Mouse (Mus musculus) T-helper 17 cell (primary cell): ENCODE measurements around the gene Xpo6.

Source experiments
- in situ Hi-C, 2 experiments: fragments of 300-600 bp; cut with MboI, MseI; formaldehyde crosslinking; loops; 1 replicate in 1 of 2; 2 replicates in 1 of 2; pipeline ENCODE4 v1.15.1; 2025; ENCODE audit warnings: high pct_unique_total_duplicates in 2 of 2

Xpo6 gene

GRCm38 (mm10) chr7:126194175-126194574 lies 6.1 kb downstream of the Xpo6 start:
- in situ Hi-C loops: no loop called here

GRCm38 (mm10) chr7:126191471-126191870 lies 8.8 kb downstream of the Xpo6 start:
- in situ Hi-C loops: no loop called here

DNA sequence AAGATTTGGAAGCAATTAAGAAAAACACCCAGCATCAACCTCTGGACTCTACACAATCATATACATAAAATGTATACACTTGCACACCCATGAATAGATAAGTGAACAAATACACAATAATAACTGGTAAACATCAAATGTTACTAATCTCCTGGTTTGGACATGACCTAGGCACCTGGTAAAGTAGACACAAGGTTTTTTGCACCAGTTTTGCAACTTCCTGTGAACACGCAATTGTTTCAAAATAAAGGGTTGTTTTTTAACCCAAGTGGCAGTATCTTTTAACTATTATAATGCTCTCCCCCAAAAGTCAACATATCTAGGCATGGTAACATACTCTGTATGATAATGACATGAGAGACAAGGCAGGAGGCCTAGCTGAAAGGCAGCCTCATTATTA lies 10.8 kb downstream of the Xpo6 start:
- in situ Hi-C loops: no loop called here

GRCm38 (mm10) chr7:126185999-126186398 lies 14.3 kb downstream of the Xpo6 start:
- in situ Hi-C loops: no loop called here

GRCm38 (mm10) chr7:126183583-126183982 lies 16.7 kb downstream of the Xpo6 start:
- in situ Hi-C loops: no loop called here

DNA sequence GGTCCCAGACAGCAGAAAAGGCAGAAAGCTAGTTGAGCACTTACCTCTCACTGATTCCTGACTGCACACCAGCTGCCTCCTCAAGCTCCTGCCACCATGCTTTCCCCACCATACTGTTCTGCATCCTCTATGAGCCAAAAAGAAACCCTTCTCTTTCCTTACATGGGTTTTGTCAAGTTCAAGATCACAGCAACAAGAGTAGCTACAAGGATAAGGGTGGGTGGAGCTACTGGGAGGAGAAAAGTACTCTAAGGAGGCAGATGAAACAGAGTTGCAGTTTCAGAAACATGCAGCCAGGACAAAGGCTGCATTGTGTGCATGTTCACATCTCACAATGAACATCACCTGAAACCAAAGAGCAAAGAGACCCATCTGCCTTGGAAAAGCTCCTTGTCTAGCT lies 18.8 kb downstream of the Xpo6 start:
- in situ Hi-C loops: no loop called here

GRCm38 (mm10) chr7:126180956-126181355 lies 19.3 kb downstream of the Xpo6 start:
- in situ Hi-C loops: no loop called here

DNA sequence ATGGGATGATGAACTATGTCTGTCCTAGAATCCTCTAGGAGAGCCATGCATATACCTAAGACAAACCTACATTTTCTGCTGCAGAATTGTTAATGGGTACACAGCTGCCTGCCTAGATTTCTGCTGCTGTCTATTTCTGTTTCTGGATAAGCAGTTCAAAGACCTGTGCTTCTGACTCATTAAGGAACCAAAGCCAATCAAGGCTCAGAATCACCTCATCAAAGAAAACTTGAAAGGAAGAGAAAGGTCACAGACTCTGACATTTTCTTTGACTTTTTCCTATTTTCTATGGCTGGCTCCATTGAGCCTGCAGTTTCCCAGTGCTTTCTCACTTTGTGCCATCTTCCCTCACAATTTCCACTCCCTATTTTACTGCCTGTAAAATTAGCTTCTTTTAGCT lies 21.5 kb downstream of the Xpo6 start:
- in situ Hi-C loops: no loop called here

- in situ Hi-C loops: no loop called here
Measured at GRCm38 (mm10) chr7:126175999-126176398, 24.3 kb downstream of the Xpo6 start.

DNA sequence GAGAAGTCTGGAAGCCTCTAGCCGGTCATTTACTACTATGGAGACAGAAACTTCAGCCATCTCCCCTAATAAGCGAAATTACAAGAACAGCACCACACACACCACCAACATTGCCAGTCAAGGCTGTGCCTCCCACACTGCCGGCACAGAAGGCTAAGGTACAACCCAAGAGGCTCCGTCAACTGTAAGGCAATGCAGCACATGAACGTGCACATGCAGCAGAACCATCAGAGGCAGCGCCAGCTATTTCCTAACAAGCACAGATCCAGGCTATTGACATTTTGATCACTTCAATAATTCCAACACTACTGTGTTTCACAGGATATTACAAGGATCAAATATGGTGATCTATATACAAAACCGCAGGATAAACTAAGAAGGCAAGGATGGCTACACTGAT lies 24.8 kb downstream of the Xpo6 start:
- in situ Hi-C loops: no loop called here

- in situ Hi-C loops: no loop called here
Measured at GRCm38 (mm10) chr7:126174863-126175262, 25.4 kb downstream of the Xpo6 start.

DNA sequence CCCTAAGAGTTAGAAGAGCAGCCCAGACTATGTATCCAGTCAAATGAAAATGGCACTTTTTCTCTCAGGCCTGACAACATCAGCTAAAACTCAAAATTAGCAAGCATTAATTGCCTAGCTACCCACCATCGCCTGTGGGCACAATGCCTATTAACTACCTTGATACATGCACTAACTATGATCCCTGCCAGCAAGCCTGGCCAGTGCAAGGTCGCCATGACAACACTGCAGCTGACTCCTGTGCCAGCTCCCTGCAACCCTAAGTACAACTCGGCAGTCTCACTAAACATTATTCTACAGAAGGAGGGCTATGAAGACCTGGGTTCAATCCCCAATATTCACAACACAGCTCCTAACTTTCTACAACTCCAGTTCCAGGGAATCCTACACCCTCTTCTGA lies 28.3 kb downstream of the Xpo6 start:
- in situ Hi-C loops: no loop called here

- in situ Hi-C loops: no loop called here
Measured at GRCm38 (mm10) chr7:126168584-126168983, 31.7 kb downstream of the Xpo6 start.

DNA sequence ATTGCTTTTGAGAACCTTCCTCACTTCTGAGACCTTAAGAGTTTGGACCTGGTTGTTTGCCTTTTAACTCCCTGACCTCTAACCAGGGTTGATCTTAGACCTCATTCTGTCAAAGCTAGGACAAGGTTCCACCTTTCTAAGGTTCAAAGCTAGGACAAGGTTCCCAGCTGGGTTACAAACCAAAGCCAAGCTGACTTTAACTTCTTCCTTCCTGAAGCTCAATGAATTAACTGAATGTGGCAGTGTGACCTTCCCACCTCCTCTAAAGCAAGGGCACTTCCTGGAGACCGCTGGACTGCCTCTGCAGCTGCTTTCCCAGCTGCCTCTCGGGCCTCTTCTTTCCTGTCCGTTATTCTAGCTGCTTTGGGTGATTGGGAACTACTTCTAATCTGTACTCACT lies 32.9 kb downstream of the Xpo6 start:
- in situ Hi-C loops: no loop called here

DNA sequence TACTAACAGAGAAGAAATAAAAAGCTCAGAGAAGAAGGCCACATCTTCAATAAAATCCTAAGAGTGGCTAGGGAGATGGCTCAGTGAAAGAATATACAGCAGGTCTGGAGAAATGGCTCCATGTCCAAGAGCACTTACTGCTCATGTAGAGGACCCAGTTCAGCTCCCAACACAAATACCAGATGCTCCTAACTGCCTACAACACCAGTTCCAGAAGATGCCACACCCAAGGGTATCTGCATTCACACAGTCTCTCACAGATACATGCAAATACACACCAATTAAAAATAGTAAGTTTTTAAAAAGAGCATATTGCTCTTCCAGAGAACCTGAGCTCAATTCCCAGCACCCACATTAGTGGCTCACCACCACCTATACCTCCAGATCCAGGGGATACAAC lies 33.7 kb downstream of the Xpo6 start:
- in situ Hi-C loops: no loop called here

- in situ Hi-C loops: no loop called here
Measured at GRCm38 (mm10) chr7:126158238-126158637, 42.1 kb downstream of the Xpo6 start.

DNA sequence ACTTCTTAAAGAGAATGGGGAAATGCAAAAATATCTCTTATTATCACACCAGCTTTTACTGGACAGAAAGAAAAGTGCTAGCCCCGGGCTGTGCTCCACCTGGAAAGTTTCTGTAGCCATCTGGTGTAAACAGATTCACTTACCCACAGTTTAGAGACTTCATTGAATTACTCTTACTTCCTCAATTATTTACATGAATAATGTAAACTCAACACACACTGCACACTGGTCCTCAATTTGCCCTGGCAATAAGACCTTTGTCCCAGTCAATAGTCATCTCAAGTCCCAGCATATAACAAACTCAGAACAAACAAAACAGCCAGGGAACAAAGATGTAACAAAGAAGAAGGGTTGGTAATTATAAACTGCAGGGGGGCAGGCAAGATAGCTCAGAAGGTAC lies 44.6 kb downstream of the Xpo6 start:
- in situ Hi-C loops: no loop called here

DNA sequence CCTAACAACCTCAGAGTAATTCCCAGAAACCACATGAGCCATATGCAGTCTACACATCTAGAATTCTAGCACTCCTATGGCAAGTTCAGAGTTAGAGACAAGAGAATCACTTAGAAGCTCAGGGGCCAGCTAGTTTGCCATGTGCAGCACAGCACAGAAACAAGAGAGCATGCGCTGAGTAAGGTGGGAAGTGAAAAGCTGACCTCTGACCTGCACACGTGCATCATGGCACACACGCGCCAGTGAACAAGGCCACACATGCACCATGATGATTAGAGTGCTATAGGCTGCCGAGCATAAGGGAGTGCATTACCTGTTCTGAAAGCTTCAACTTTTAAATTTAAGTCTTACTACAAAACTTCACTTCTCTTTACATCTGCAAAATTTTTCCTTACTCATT lies 45.6 kb downstream of the Xpo6 start:
- in situ Hi-C loops: no loop called here

DNA sequence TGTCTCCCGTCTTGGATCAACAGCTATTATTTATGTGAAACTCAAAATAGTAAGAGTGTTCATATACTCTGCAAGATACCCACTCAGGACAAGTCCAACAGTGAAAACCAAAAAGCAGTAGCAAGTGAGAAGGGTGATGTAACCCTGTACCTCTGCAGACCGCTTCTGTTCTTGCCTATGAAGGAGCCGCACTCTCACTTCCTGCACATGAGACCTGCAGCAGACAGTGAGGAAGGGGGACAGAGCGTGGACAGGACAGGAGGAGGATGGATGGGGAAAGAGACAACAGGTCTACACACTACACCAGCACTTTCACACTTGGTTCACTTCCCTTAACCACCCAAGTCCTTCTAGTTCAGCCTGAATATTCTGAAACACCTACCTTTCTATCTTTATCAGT lies 48.0 kb downstream of the Xpo6 start:
- in situ Hi-C loops: no loop called here

DNA sequence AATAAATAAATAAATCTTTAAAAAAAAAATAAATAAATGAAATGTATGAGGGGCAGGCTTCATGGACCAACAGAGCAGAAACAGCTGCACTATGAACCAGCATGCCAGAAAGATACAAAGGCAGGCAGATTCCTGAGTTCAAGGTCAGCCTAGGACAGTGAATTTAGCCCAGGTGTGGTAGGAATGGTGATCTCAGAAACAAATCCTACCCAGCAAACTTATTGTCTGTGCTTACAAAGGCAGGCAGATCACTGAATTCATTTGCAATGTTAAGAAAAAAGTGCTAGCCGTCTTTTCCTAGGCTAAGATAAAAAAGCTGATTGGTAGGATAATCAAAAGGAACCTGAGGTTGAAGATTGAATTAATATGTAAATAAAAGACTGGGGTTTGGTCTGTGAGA lies 54.1 kb downstream of the Xpo6 start:
- in situ Hi-C loops: no loop called here

GRCm38 (mm10) chr7:126144364-126144763 lies 55.9 kb downstream of the Xpo6 start:
- in situ Hi-C loops: no loop called here

DNA sequence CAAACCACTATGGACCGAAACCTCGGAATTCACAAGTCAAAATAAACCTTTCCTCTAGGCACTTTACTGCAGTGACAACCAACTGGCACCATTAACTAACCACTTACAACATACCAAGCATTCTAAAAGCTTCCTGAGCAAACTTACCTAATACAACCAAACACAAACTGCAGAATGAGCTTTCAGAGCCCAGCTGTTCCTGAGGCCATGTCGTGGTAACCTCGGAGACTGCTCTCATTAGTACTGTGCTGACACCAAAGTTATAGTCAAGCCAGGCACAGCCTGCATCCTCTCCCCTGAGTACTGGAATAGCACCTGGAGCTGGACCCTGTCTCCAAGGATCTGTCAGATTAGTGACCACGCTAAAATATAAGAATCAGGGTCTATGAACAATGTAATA lies 62.5 kb downstream of the Xpo6 start:
- in situ Hi-C loops: no loop called here

- in situ Hi-C loops: no loop called here
Measured at GRCm38 (mm10) chr7:126135391-126135790, 64.9 kb downstream of the Xpo6 start.

DNA sequence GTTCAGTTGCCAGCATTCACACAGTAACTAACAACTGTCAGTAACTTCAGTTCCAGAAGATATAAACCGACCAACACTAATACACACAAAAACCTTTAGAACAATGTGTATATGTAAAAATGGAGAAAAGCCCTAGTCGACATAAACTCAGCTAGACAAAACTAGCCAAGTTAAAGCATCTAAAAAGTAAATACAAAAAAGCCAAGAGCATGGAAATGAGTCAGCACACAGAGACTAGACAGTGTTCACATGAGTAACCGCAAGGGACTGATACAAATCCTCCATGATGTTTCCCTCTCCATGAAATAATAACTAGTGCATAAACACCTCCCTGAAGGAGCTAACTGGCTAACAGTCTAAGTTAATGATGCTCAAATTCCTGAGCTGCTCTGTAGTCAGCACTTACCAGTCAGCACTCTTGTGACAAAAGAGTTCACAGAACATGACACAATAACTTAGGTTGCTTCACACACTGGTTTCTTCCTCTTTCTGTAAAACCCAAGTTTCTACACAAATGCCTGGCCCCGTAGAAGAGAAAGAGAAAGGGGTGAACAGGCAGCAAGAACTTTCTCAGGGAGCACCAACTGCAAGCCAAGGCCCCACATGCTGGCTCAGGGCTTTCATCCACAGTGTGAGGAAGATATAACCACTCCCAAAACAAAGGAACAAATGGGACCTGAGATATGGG lies 65.5 kb downstream of the Xpo6 start:
- in situ Hi-C loops: no loop called here
